Mouse (Mus musculus) retina, embryonic 14.5 days (tissue): ENCODE data around the gene Rnf123.
A peak's percentile ranks its signal among the peaks of the same experiment; 100 is the strongest.
"Not testable (repeated sequence)": the region's sequence is repeated elsewhere in the genome, so short reads cannot be mapped to it uniquely, and the experiment has no call there.

Experiments
- DNase-seq: peaks from one replicate; pipeline ENCODE4 v3.0.0-alpha.2; 2015; ENCODE audit warnings: low spot score

The Rnf123 gene

DNA sequence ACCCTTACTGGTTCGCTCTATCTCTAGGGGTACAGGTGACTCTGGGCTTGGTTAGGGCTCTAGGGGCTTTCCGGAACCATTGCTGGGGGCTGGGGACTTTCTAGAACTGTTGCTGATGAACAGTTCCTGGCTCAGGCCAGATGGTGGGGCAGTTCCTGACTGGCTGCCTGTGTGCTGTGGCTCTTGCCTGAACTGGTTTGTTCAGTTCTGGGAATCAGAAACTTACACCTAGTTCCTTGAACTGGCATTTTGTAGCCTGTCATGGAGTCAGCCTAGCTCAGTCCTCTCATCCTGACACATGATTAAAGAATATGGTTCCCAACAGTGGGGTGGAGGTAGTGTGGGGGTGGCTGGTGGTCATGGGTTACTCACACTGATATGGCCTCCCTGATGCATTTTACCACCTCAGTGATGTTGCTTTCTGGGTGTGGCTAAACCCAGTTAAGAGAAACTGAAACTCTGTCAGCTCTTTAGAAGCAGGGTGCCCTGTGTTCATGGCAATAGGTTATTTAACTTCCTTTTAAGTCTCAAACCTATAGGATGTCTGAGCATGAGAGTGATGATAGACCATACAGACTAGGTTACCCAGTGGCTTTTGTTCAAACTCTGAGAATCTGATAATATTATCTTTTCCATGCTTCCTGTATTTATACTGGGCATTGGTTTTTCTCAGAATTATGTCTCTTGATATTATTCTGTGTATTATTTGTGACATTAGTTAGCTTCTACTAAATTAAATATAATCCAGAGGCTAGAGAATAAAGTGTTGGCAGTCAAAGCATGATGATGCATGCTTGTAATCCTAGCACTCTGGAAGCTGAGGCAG, 47.6 kb downstream of the Rnf123 start:
- no peak for DNase-seq

DNA sequence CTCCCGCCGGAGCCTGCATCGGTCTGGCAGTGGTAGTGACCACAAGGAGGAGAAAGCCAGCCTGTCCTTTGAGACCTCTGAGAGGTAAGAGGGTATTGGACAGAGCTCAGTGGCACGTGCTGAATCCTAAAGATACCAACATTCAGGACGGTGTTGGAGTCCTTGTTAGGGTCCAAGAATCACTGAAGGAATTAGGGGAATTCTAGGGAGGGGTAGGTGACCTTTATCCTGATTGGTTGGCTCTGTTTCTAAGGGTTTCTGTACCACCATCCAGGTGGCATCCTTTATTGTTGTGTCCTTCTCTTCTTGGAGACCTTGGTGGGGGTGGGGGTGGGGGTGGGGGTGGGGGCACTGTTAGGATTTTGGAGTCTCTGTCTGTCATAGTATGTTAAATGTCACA, 51.0 kb downstream of the Rnf123 start:
- no peak for DNase-seq

DNA sequence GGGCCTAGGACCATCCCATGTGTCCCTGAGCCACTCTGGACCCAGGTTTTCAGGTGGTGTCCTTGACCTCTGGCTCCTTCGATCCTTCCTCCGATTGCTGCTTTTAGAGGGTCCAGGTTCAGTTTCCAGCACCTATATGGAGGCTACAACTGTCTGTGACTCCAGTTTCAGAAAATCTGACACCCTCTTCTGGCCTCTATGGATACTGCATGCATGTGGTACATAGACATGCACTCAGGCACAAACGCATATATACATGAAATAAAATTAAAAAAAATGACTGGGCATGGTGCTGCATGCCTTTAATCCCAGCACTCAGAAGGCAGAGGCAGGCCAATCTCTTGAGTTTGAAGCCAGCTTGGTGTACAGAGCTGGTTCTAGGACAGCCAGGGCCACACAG, 55.3 kb downstream of the Rnf123 start:
- no peak for DNase-seq

DNA sequence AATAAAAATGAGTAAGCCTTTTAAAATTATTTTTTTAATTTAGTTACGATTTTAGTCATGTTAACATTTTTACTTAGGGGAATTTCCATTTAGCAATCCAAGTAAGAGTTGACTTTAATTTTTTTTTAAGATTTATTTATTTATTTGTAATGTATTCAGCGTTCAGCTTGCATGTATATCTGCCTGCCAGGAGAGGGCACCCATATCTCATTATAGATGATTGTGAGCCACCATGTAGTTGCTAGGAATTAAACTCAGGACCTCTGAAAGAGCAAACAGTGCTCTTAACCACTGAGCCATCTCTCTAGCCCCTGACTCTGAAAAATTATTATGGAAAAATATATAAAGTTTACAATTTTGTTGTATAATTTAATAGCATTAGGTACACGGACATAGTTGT, 56.6 kb downstream of the Rnf123 start:
- no peak for DNase-seq

DNA sequence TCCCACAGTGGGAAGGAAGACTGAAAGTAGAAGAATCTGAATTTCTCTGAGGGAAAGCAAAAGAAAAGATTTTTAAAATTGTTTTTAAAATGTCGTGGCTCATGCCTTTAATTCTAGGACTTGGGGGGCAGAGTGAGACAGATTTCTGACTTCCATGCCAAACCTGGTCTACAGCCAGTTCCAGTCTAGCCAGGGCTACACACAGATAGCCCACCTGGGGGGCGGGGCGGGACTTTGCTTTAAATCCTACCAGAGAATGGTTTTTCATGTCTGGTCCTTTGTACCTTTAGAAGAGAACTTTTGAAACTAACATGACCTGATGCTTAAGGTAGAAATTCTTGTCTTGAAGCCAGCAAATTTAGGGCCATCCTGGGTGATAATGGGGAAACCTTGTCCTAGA, 59.9 kb downstream of the Rnf123 start:
- DNase-seq: no peak

DNA sequence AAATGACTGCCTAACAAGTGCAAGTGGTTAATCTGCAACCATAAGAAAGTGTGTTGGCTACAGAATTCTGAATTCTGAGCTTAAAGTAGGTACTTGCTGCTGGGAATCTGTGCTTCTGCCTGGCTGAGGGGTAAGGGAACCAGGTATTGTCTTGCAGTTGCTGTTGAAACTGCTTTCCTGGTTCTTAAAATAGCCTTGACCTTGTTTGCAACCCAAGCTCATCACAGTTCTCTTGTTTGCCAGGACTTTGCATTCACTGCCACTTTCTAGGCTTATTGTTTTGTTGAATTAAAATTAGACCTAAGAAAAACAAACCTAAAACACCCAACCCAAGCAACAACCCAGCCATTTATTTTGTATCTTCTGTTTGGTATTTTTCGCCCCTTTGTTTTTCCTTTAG, 62.4 kb downstream of the Rnf123 start:
- DNase-seq: no peak

DNA sequence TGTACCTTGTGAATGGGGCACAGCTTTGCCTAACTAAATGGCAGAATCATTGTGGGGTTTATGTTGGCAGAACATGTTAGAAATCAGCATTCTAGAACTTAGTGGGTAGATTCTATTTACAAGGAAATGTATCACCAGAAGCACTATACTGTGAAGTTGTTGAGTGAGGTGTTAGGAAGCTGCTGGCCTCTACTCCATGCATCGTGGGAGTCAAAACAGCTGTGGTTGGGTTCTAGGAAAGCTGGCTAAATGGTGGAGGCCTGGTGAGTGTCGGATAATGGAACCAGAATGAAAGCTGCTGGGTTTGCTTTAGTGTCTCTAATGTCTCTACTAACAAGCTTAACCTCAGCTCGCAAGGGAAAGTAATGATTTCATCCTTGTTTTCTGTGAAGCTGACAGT, 66.0 kb downstream of the Rnf123 start:
- DNase-seq: no peak

DNA sequence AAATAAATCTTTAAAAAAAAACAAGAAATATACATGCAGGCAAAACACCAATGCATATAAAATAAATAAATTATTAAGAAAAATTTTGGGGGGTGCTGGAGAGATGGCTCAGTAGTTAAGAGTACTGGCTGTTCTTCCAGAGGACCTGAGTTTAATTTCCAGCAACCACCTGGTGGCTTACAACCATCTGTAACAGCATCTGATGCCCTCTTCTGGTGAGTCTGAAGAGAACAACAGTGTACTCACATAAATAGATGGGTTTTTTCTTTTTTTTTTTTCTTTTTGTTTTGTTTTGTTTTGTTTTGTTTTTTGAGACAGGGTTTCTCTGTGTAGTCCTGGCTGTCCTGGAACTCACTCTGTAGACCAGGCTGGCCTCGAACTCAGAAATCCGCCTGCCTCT, 69.6 kb downstream of the Rnf123 start:
- not testable (repeated sequence) for DNase-seq

DNA sequence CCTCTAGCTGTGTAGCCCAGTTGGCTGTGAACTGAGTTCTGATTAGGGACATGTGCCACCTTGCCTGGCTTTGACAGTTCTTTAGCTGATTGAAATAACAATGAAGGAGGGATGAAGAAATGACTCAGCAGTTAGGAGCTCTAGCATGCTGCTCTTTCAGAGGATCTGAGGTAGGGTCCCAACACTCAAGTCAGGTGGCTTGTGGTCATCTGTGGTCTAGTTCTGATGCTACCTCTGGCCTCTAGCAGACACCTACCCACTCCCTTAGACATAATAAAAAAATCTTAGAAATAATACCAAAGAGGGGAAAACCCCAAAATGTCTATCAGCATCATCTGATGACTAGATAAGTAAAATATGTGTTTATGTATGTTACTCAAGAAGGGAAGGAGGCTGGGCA, 72.8 kb downstream of the Rnf123 start:
- no peak for DNase-seq

DNA sequence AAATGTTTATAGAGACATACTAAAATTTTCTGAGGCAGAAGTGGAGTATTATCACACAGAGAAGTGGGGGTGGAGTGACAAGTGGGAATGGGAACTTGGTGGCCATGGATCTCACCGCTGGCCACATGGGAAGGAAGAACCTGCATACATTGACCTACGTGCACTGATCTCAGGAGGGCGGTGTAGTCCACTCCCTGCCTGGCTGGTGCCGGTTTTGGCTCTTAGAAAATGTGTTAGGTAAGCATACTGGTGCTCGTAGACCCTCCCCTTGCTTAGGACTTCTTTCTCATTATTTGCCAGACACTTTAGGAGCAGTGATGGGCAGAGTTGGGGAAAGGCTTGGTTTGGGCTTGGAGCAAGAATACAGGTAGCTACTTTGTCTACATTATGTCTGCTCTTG, 75.1 kb downstream of the Rnf123 start:
- DNase-seq: no peak

DNA sequence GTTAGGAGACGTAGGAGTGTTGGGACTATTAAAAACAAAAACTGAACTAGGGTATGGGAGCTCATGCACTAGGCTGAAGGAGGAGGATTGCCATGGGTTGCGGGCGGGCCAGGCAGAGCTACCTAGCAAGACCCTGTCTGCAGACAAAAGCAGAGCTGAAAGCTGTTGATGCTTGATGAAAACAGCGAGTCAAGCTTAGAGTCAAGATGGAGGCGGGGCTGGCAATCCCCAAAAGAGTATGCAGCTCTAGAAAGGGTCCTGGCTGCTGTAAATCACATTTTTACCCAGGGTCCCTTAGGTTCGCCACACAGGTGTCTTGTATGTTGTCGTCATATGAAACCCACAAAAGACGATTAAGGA, 79.6 kb downstream of the Rnf123 start:
- DNase-seq: peak; percentile 34

DNA sequence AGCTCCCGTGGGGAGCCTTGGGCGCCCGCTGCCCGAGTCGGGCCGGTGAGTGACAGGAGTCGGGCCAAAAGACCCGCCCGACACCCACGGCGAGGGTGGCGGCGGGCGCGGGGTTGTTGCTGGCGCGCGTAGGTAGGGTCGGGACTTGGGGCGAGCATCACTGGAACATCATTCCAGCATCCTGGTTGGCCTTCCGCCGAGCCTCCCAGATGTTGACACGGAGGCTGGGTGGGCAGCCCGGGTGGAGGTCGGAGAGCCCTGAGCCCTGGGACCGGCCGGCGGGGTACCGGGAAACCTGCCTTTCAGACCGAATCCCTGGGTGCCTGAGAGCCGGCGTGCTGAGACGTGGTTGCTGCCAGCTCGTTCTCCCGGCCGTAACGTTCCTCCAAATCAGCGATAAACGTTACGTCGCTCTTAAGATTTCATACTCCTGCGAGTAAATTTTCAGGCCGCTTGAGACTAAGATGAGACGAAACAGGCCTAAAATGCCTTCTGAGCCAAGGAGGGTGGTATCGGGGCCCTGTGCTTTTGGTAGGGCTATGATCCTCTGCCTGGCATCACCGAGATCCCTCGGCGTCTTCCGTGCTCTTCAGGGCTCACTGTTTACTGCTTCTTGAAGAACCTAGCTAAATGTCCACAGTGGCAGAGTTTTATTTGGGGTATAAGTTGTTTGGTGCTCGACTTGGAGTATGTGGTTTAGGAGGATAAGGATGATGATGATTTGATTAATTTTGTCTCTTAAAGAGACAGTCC, 80.2 kb downstream of the Rnf123 start:
- no peak for DNase-seq

DNA sequence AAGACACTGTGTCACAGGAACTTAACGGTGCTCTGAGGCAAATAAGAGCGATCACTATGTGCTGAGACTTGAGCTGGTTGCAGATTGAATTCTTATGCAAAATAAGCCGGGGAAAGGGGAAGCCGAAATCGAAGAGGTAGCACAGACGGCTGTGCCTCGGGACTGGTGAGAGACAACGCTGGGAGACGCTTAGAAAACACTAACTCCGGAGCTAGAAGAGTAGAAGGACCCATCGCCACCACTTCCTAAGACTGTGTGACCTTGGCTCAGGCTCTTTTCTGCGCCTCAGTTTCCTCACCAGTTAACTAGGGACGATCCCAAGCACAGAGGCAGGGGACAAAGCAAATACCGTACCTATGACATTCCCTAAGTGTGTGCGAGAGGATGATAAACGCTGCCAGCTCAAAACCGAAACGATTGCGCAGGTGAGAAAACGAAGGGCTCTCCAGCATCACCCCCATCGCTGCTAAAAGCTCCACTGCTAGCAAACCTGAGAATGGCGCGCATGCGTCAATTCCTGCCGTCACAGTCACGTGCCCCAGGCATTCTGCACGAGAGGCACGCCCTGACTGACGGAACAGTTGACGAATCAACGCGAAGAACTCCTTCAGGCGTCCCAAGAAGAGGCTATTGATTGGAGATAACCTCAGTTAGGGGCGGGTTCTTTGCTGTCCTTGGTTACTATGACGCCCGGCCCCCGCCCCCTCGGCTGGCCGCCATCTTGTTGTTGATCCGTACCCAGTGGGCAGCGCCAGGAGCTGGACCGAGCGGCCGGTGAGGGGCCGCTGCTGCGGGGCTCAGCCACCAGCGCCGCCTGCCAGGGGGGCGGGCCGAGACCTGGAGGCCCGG, 81.0 kb downstream of the Rnf123 start, which contains the start of gene Ip6k1:
Gene Ip6k1 (plus strand): TSS at position 580 of the 849 bp plus-strand sequence.
- DNase-seq: peak; percentile 100
